Mouse (Mus musculus) regulatory T cell (primary cell): Measurements from ENCODE around the gene Rsph9.

ENCODE experiments used
- in situ Hi-C: fragments of 300-600 bp; cut with MboI, MseI; formaldehyde crosslinking; loops from one replicate; pipeline ENCODE4 v1.15.1; 2025; ENCODE audit warnings: high pct_unique_total_duplicates

Rsph9 gene

DNA sequence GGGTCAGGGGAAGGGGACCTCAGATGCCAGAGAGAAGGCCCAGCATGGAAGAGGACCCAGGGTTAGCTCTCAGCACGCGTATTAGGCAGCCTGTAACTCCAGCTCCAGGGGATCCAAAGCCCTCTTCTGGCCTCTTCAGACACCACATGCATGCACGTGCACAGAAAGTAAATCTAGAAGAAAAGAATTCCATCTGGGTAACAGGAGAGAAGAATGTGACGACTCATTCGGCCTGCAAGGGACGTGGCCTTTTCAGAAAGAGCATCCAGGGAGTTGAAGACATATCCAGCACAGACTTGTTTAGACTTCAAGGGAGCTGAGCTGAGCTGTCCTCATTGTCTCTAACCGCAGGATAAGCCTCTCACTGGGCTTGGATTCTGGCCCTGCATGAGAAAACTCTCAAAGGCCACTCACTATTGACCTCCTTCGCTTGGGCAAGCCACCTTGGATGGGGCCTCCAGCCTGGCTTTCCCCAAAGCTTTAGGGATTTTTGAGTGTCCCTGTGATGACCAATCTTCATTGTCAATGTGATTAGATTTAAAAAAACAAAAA lies 41.3 kb downstream of the Rsph9 start:
- in situ Hi-C loops, result no loop called here

DNA sequence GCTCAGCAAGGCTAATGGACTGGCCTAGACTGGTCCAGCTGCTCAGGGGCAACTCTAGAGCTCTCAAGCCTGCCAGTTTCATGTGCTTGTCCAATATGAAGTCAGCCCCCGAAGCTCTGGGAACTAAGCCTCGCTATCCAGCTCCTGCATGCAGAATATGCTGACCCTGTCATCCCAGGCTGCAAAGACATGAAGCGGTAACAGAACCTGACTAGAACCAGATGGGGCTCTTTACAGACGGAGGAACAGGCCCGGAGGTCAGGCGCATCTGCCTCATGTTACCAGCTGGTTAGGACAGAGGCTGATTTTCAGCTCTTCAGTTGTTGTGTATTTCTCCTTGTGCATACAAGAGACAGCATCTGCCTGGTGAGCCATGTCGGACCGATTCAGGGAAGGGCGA lies 42.1 kb downstream of the Rsph9 start:
- in situ Hi-C loops, result no loop called here

DNA sequence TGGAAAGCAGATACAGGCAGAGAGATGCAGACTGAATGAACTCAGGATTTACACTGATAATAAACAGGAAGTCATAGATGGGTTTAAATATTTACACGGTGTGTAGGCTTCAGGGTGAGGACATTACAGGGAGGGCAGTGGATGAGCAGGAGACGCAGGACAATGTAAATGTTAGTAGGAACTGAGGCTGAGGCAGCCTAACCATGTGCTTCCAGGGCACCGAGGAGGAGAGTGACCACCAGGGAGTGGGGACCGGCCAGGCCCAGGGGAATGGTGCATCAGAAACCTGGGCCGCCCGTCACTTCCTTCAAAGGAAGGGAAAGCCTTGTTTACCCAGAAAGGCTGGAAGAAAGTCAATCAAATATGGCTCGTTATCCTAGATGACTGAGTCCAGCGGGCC lies 45.5 kb downstream of the Rsph9 start:
- in situ Hi-C loops, result no loop called here

DNA sequence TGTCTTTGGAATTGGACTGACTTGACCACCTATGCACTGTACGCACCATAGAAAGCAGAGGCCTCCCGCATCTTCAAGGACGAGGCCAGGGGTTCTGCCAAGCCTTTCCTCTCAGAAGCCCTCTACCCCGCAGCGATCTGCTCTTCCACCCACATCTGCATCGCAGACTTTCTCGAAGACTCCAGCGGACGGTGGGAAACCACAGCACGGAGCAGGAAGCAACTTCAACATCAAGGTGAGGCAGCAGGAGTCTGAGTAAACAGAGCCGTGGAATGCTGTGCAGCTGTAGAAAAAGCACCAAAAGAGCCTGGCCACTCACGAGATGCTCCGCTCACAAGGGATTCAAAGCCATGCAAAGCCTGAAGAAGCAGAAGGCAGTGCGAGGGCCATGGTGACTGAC lies 52.1 kb downstream of the Rsph9 start:
- in situ Hi-C loops, result no loop called here

DNA sequence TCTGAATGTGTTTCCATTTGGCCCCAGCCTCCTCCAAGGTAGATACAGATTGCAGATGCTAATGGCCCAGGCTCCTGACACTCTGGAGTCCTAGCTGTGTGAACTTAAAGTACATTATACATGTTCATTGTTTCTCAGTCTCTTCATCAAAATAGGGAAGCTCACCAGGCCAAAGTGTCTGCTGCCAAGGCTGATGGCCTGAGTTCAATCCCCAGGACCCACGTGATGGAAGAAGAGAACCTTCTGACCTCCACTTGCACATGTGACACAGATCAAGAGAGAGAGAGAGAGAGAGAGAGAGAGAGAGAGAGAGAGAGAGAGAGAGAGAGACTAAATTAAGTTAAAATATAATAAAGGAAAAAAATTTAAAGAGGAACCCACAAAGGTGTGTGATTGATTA lies 52.7 kb downstream of the Rsph9 start:
- in situ Hi-C loops, result no loop called here

DNA sequence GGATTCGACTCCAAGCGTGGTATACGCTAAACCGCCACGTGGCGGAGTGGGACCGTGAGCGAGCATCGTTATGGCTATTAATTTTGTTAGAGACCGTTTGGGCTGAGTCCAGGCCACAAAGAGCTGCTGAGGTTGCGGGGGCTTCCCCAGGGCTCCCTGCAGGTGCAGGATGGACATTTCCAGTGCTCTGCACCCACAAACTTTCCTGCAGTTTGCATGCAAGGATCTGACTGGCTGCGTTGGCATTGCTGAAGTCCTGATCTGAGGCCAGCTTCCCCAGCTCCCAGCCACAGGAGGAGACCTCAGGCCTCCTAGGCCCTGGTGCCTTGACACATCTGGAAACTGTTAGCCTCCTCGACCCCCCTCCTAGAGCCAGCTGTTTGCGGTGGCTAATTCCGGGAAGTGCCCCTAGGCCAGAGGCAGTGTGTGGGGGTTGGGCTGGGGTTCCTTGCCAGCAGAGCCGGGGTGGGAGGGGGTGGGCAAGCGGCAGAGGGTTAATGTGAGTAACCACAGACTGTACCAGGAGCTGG lies 57.6 kb downstream of the Rsph9 start:
- in situ Hi-C loops, result no loop called here

DNA sequence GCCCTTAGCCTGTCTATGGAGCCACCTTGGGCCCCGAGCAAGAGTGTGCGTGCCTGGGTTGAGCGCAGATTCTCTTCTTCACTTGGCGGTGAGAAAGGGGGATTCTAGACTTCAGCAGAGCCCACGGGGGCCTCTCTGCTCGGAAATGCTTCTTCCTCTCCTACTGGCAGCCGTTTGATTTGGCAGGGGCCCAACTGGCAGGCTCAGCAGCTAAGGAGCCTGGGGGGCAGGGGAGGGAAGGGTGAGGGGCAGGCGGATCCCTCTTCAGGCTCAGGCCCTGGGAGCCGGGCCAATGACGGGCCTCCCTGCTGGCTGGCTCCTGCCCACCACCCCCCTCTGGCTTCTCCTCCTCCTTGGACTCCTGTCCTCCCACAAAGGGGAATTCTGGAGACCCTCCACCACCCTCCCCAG lies 59.9 kb downstream of the Rsph9 start:
- in situ Hi-C loops, result no loop called here

DNA sequence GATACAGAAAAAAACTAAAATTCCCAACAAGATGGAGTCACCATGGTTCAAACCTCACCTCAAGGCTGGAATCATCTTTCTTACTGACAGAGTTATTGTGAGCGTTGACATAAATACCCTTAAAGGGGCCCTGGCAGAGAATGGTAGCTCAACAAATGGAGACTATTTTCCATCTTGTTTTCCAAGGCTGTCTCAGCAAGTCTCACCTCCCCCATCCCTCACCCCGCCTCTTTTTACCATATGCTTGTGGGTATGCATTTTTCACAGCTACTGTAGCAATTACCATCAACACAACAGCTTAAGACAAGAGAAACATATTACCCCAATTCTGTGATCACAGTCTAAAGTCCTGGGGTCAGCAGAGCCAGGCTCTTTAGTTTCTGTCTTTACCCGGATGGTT lies 60.6 kb downstream of the Rsph9 start:
- in situ Hi-C loops, result no loop called here

DNA sequence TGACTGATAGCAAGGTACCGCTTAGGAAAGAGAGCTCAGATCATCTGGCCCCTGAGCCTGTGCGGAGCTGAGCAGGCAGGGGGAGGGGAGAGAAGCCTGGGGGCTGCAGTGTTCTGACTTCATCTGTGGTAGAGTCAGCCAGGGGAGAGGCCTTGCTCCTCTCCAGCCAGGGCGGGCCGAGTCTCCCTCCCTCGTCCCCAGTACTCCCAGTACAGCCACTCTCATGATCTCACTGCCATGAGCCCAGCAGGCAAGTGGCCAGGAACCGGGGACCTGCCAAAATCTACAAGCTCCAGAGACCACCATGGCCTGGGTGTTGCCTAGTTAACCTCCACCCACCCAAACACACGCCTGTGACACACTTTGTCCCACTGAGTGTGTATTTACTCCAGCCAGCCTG lies 62.4 kb downstream of the Rsph9 start:
- in situ Hi-C loops, result no loop called here

DNA sequence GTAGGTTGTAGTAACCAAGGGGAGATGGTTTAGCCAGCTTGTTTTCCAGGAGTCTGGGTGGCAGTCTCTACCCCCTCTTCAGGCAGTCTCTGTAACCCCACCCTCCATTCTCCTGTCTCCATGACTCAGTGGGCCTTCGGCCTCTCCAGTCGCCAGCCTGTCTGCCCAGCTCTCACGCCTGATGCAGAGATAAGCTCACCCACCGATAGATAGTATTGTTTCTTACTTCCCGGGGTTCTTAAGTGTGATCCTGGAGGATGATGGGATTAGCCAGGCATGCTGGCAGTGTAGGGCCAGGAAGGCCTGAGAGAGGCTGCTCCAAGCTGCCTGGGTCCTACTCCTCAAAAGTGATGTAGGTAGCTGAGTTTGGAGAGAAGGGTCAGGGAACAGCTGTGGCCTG lies 63.0 kb downstream of the Rsph9 start:
- in situ Hi-C loops, result no loop called here

DNA sequence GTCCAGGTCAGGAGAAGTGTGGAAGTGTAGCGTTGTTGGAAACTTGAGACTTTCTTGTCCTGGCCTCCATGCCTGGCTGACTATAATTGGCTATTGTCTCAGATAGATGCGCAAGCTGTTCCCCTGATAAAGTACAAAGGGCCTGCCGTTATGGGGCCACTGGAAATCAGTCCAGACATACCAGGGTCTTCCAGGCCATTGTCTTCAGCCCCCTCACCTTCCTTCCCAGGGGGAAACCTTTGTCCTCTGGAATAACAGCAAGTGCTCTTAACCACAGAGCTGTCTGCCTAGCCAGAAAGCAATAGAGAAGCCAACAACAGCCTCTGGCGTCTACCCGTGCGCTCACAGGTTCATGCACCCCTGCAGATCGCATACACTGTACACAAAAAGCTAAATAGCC lies 63.6 kb downstream of the Rsph9 start:
- in situ Hi-C loops, result no loop called here

DNA sequence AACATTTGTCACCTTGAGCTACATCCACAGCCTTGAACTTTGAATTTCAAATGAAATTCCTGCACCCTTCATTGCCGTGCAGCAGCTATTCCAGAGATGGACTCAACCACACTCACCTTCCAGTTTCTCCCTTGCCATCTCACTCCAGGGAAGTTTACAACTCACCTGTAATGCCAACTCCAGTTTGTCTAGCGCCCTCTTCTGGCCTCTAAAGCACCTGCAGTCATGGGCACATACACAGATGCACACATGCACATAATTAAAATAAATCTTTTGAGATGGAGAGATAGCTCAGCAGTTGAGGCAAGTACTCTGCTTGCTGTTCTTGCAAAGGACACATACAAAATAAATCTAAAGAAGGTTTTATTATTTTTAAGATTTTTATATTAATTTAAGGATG lies 65.0 kb downstream of the Rsph9 start:
- in situ Hi-C loops, result no loop called here

DNA sequence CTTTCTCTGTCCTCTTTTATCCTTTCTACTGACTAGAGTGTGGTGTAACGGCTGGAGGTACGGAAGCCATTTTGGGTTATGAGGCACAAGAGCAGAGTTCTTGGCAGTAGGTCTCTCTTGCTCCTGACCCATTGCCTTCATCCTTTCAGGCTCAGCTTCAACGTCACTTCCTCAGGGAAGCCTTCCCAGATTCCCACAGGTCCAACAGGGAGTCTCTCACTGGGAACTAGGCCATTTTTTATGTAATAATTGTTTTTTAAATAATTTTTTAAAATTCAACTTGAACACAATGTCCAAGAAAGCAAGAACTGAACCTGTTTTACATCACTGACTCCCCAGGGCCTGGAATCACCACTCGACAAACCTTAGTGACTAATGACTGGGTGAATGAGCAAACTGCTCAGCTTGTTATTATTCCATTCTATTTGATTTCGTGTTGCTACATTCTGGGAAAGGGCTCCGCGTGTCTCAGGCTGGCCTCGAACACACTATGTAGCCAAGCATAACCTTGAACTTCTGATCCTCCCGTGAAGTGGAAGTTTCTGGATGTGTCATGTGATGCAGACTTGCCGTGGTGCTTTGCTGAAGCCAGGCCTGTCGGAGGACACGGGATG lies 66.0 kb downstream of the Rsph9 start:
- in situ Hi-C loops, result no loop called here

DNA sequence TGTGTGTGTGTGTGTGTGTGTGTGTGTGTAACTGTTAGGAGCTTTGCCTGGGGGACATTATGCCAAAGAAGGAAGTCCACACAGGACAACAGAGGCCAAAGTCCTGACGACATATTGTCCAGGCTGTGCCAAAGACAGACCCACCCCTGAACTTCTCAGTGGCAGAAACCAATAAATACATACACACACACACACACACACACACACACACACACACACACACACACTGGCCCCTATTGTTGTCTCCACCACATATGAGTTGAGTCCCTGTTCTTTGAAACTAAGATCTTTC lies 67.8 kb downstream of the Rsph9 start:
- in situ Hi-C loops, result no loop called here

DNA sequence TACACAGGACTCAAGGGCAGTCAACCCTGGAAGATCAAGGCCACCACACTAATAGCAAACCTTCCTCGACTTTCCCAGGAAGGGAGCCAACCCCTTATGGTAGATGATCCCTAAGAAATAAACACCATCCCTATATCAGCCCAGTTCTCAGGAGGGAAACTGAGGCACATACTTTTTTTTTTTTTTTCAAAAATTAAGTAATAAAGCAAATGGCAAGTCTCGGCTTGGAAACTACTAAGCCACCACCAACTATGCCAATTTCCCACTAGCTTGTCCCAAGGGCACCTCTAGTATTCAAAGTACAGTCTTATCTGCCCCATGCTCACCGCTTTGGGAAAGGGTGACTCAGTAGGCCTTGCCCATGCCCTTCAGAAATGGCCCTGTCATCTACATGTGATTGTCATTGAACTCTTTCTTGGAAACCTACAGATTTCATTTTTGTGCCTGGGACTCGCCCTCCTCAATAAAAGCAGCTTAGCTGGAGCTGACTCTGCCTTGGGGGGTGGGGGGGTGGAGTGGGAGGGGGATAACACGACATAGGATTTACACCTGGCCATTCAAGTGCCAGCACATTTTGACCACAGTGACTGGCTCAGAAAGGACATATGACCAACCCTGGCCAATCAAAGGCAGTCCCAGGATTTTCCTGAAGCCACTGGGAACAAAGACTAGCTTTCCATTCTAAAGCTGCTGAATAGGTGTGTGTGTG lies 68.3 kb downstream of the Rsph9 start:
- in situ Hi-C loops, result no loop called here

DNA sequence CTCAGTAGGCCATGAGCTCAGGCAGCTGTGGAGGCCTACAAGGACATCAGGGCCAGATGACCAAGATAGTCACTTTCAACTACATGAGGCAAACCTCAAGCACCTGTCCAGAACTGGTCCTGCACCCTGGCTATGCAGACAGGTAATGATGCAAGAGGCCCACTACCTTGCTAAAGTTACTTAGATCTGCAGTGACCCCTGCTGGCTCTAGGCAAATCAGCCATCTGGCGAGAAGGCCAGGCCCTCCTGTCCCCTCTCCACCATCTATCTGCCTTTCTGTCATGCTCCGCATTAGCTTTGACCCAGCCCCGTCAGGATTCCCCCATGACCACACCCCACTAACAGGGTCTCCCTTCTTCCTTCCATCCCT lies 68.9 kb downstream of the Rsph9 start:
- in situ Hi-C loops, result no loop called here

DNA sequence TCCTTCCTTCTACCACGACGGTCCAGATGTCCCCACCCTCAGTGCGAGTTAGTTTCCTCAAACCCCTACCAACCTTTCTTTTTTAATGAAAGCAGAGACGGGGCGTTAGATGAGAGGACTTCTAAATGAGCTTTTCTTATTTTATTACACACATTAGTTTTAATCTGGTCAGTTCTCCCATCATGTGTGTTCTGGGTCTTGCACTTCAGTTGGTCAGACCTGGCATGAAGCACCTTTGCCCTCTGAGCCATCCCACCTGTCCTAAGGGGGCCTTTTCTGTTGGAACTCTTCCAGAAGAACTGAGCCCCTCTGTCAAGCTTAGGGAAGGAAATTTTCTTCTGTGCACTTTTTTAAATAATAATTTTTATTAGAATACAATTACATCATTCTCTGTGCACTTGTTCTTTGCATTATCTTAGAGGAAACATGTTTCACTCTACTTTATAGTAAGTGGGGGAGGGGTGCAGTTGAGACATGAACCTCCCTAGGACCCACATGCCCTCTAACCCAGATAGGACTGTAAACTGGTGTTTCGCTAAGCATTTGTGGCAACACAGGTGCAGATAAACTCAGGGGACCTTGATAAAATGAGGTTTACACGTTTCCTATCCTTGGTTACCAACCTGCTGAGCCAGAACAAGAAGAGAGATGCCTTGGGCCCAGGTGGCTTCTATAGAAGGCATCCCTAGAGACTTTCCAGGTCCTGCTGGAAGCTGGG lies 69.5 kb downstream of the Rsph9 start:
- in situ Hi-C loops, result loop anchor here (5.0 kb wide), 1 partner anchor 37 kb away; no protein-coding TSS in a partner anchor

DNA sequence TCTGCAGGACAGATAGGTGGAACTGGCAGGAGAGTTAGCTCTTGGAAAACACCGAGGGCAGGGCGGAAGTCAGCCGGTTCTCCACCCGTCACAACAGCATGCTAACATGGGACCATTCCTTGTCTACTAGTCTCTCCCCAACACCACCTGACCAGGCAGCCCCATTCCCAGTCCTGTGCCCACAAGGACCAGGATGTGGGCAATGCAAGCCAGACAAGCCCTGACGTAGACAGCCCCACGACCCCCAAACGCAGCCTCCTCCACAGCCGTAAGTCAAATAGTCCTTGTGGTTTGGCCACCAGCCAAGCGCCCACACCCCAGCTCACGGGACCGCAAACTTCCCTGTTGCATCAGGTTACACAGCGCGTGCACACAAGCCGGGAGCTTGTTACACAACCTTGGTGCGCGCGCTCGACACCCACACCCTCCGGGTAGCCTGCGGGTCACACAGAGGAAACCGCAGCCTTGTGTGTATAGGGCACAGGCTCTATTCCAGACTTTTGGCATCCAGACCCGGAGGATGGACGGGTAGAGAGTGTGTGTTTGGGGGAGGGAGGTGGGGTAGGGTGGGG lies 70.2 kb downstream of the Rsph9 start:
- in situ Hi-C loops, result loop anchor here (5.0 kb wide), 1 partner anchor 37 kb away; no protein-coding TSS in a partner anchor
